Mouse (Mus musculus) limb, embryonic 13.5 days (tissue): ENCODE results near the gene Ap3d1. TPM values are rescaled to one million over a fixed set of nuclear protein-coding genes. Genes with fewer than 3 reads are reported as not detected.

Experiments
- ATAC-seq: fragments of 200-750 bp; cut with Nextera tagmentation; 2 replicates; pipeline ENCODE4 v1.8.0; 2017; ENCODE audit warnings: low read depth, moderate number of reproducible peaks, moderate TSS enrichment; ENCODE audit not compliant: low FRiP score
- H3K27ac ChIP-seq: fragments of 300-500 bp; sonication (generic); 2 replicates; pipeline ENCODE4 v1.5.1; 2015; ENCODE audit warnings: inconsistent platforms, mild to moderate bottlenecking, moderate library complexity
- H3K27me3 ChIP-seq: fragments of 300-500 bp; sonication (generic); 2 replicates; pipeline ENCODE4 v1.6.1; 2015; ENCODE audit warnings: mild to moderate bottlenecking, inconsistent platforms
- H3K36me3 ChIP-seq: fragments of 300-500 bp; sonication (generic); 2 replicates; pipeline ENCODE4 v1.6.1; 2015; ENCODE audit warnings: inconsistent platforms, mild to moderate bottlenecking, moderate library complexity
- H3K4me1 ChIP-seq: fragments of 300-500 bp; sonication (generic); 2 replicates; pipeline ENCODE4 v1.6.1; 2015; ENCODE audit warnings: inconsistent platforms
- H3K4me2 ChIP-seq: fragments of 300-500 bp; sonication (generic); replicated peaks from 2 replicates; pipeline ENCODE4 v1.6.1; 2015; ENCODE audit warnings: inconsistent platforms, mild to moderate bottlenecking, moderate library complexity
- H3K4me3 ChIP-seq: fragments of 300-500 bp; sonication (generic); 2 replicates; pipeline ENCODE4 v1.5.1; 2015; ENCODE audit warnings: moderate library complexity, mild to moderate bottlenecking, inconsistent platforms
- H3K9ac ChIP-seq: fragments of 300-500 bp; sonication (generic); 2 replicates; pipeline ENCODE4 v1.6.1; 2015; ENCODE audit warnings: mild to moderate bottlenecking, inconsistent platforms
- H3K9me3 ChIP-seq: fragments of 300-500 bp; sonication (generic); 2 replicates; pipeline ENCODE4 v1.6.1; 2016; ENCODE audit warnings: inconsistent platforms
- WGBS: fragments of 180-500 bp; shearing (Covaris S2); methylation state at CpG from one replicate; pipeline ENCODE4 v1.1.7; 2015; 5-methylcytosine and 5-hydroxymethylcytosine counted together
- polyA plus RNA-seq: library from polyadenylated mRNA; unstranded; fragments of >200 nt; fragmentation: Nextera tagmentation; extraction: Ambion mirVana; gene quantifications from 2 replicates; pipeline ENCODE4 v1.2.1, GENCODE M21; 2015

Ap3d1 gene
- polyA plus RNA-seq, 1 experiment from 2014 or later, result 80.0 TPM

- peak overlapping the region; percentile 97 for H3K4me2 ChIP-seq
- H3K9me3 ChIP-seq, result no peaks in the 10 kb centered on the region
- H3K9ac ChIP-seq, result peak overlapping the region; percentile 97
- ATAC-seq, result no peak
- H3K4me1 ChIP-seq, result peaks cover 50% of the 10 kb centered on the region
- no peaks in the 10 kb centered on the region for H3K27me3 ChIP-seq
- H3K4me3 ChIP-seq, result peak overlapping the region; percentile 92
- H3K27ac ChIP-seq, result no peak overlapping the region
- WGBS, result 27% methylated on average over 3 of the region's 3 CpGs
- H3K36me3 ChIP-seq, result no peaks in the 10 kb centered on the region
Observed at GRCm38 (mm10) chr10:80756099-80756498, 14.0 kb upstream of the Ap3d1 start.

GRCm38 (mm10) chr10:80755291-80756015 lies 13.4 kb upstream of the Ap3d1 start:
- Histone ChIP-seq H3K27me3 (no peaks in the 10 kb centered on the region), H3K4me3 (peak overlapping the region; percentile 92), H3K27ac (peak overlapping the region; percentile 55; the same call in 1 of the 2 replicates), H3K4me1 (peaks cover 44% of the 10 kb centered on the region), H3K9me3 (no peaks in the 10 kb centered on the region), H3K4me2 (peak overlapping the region; percentile 97), H3K9ac (peak overlapping the region; percentile 97), H3K36me3 (no peaks in the 10 kb centered on the region)
- WGBS, result under 1% methylated on average over 60 of the region's 75 CpGs
- ATAC-seq, result no peak; the same call in 1 of the 2 replicates

GRCm38 (mm10) chr10:80754594-80755290 lies 12.7 kb upstream of the Ap3d1 start, which contains the start of gene Dot1l:
Gene Dot1l (plus strand): TSS chr10:80755206.
- Histone ChIP-seq H3K9me3 (no peaks in the 10 kb centered on the region), H3K9ac (peak within 1 kb of the TSS; percentile 97), H3K4me3 (peak within 1 kb of the TSS; percentile 92), H3K27ac (peak within 1 kb of the TSS; percentile 55; the same call in 1 of the 2 replicates), H3K36me3 (no peaks in the 10 kb centered on the region), H3K4me1 (peaks cover 44% of the 10 kb centered on the region), H3K4me2 (peak within 1 kb of the TSS; percentile 97), H3K27me3 (no peaks in the 10 kb centered on the region)
- whole genome bisulfite sequencing, result under 1% methylated on average over 53 of the region's 57 CpGs
- peak; percentile 88 for ATAC-seq

GRCm38 (mm10) chr10:80752079-80752625 lies 10.1 kb upstream of the Ap3d1 start:
- no peaks in the 10 kb centered on the region for H3K36me3 ChIP-seq
- H3K4me3 ChIP-seq, result peak overlapping the region; percentile 25; the same call in 1 of the 2 replicates
- 0 out of 2 replicates have a peak overlapping the region, but pooled peaks have one; percentile 39 for H3K9ac ChIP-seq
- H3K27me3 ChIP-seq, result no peaks in the 10 kb centered on the region
- no peaks in the 10 kb centered on the region for H3K9me3 ChIP-seq
- 7% methylated on average over 6 of the region's 6 CpGs for WGBS
- ATAC-seq, result no peak
- H3K4me2 ChIP-seq, result peak overlapping the region; percentile 50
- peaks cover 30% of the 10 kb centered on the region for H3K4me1 ChIP-seq
- 0 out of 2 replicates have a peak overlapping the region, but pooled peaks have one; percentile 40 for H3K27ac ChIP-seq

GRCm38 (mm10) chr10:80751188-80751832 lies 9.2 kb upstream of the Ap3d1 start:
- ATAC-seq, result no peak
- no peaks in the 10 kb centered on the region for H3K36me3 ChIP-seq
- peak overlapping the region; percentile 40; the same call in 1 of the 2 replicates for H3K27ac ChIP-seq
- peak overlapping the region; percentile 50 for H3K4me2 ChIP-seq
- H3K4me3 ChIP-seq, result peak overlapping the region; percentile 25
- H3K9ac ChIP-seq, result 0 out of 2 replicates have a peak overlapping the region, but pooled peaks have one; percentile 39
- WGBS, result 11% methylated on average over 16 of the region's 16 CpGs
- H3K27me3 ChIP-seq, result no peaks in the 10 kb centered on the region
- peaks cover 22% of the 10 kb centered on the region for H3K4me1 ChIP-seq
- H3K9me3 ChIP-seq, result no peaks in the 10 kb centered on the region

GRCm38 (mm10) chr10:80748609-80749008 lies 6.5 kb upstream of the Ap3d1 start:
- Histone ChIP-seq H3K9ac (no peak overlapping the region), H3K4me1 (peaks cover 15% of the 10 kb centered on the region), H3K36me3 (no peaks in the 10 kb centered on the region), H3K9me3 (no peaks in the 10 kb centered on the region), H3K4me2 (no peak overlapping the region), H3K27ac (no peak overlapping the region), H3K27me3 (no peaks in the 10 kb centered on the region), H3K4me3 (no peak overlapping the region)
- 8% methylated on average over 6 of the region's 6 CpGs for WGBS
- no peak for ATAC-seq

GRCm38 (mm10) chr10:80747410-80747809 lies 5.3 kb upstream of the Ap3d1 start:
- ATAC-seq, result no peak
- Histone ChIP-seq H3K9ac (no peak overlapping the region), H3K36me3 (no peaks in the 10 kb centered on the region), H3K4me1 (peaks cover 15% of the 10 kb centered on the region), H3K9me3 (no peaks in the 10 kb centered on the region), H3K27me3 (no peaks in the 10 kb centered on the region), H3K27ac (no peak overlapping the region), H3K4me2 (no peak overlapping the region), H3K4me3 (no peak overlapping the region)
- WGBS, result 18% methylated on average over 3 of the region's 3 CpGs

GRCm38 (mm10) chr10:80744262-80744661 lies 2.2 kb upstream of the Ap3d1 start:
- no peak for ATAC-seq
- H3K9me3 ChIP-seq, result no peaks in the 10 kb centered on the region
- H3K4me1 ChIP-seq, result peaks cover 23% of the 10 kb centered on the region
- H3K4me3 ChIP-seq, result no peak overlapping the region
- peaks cover 6% of the 10 kb centered on the region; the same call in 1 of the 2 replicates for H3K36me3 ChIP-seq
- H3K27me3 ChIP-seq, result no peaks in the 10 kb centered on the region
- H3K4me2 ChIP-seq, result no peak overlapping the region
- no peak overlapping the region for H3K9ac ChIP-seq
- no peak overlapping the region for H3K27ac ChIP-seq
- 32% methylated on average over 5 of the region's 5 CpGs for WGBS

GRCm38 (mm10) chr10:80741634-80742179 lies 357 bp downstream of the Ap3d1 start:
- 0% methylated on average over 42 of the region's 46 CpGs for WGBS
- Histone ChIP-seq H3K27me3 (no peaks in the 10 kb centered on the region), H3K4me1 (peaks cover 30% of the 10 kb centered on the region), H3K36me3 (peaks cover 23% of the 10 kb centered on the region), H3K9ac (peak overlapping the region; percentile 97), H3K4me2 (peak overlapping the region; percentile 99), H3K27ac (peak overlapping the region; percentile 74; the same call in 1 of the 2 replicates), H3K9me3 (no peaks in the 10 kb centered on the region), H3K4me3 (peak overlapping the region; percentile 97)
- no peak for ATAC-seq

- no peak overlapping the region for H3K27ac ChIP-seq
- WGBS, result 27% methylated on average over 5 of the region's 5 CpGs
- H3K9ac ChIP-seq, result peak overlapping the region; percentile 97
- peaks cover 26% of the 10 kb centered on the region for H3K36me3 ChIP-seq
- no peaks in the 10 kb centered on the region for H3K27me3 ChIP-seq
- no peak for ATAC-seq
- peaks cover 30% of the 10 kb centered on the region for H3K4me1 ChIP-seq
- no peaks in the 10 kb centered on the region for H3K9me3 ChIP-seq
- peak overlapping the region; percentile 99 for H3K4me2 ChIP-seq
- peak overlapping the region; percentile 97 for H3K4me3 ChIP-seq
Observed at GRCm38 (mm10) chr10:80741146-80741545, 918 bp downstream of the Ap3d1 start.

- Histone ChIP-seq H3K36me3 (peaks cover 46% of the 10 kb centered on the region), H3K27ac (no peak overlapping the region), H3K4me1 (peaks cover 30% of the 10 kb centered on the region), H3K9me3 (no peaks in the 10 kb centered on the region), H3K4me3 (no peak overlapping the region), H3K4me2 (no peak overlapping the region), H3K9ac (peak overlapping the region; percentile 25; the same call in 1 of the 2 replicates), H3K27me3 (no peaks in the 10 kb centered on the region)
- 75% methylated on average over 1 of the region's 1 CpGs for WGBS
- no peak for ATAC-seq
Observed at GRCm38 (mm10) chr10:80738657-80739056, 3.4 kb downstream of the Ap3d1 start.
